Mouse (Mus musculus): ENCODE data around the gene Cfap65. TPM values are rescaled to one million over a fixed set of nuclear protein-coding genes. Genes with fewer than 3 reads are reported as not detected.

Gene Cfap65
- total and polyA plus RNA-seq, 3 experiments = 2.3 TPM; not detected in 2

GRCm38 (mm10) chr1:74926721-74927120 is 8.7 kb downstream of the Cfap65 start:
- H3K27ac ChIP-seq = no peak overlapping the region
- H3K4me1 ChIP-seq (ENCODE audit: control insufficient read depth, insufficient read depth, low read length) = no peaks in the 10 kb centered on the region
- WGBS = 29% methylated on average over 6 of the region's 6 CpGs
- no peak overlapping the region for H3K4me3 ChIP-seq
- 0 out of 2 replicates have a peak, but pooled peaks cover 2% of the 10 kb centered on the region for H3K27me3 ChIP-seq (ENCODE audit: control insufficient read depth, insufficient read depth, low read length)
- no peaks in the 10 kb centered on the region for H3K36me3 ChIP-seq (ENCODE audit: control insufficient read depth, insufficient read depth, low read length)
- DNase-seq = peak; percentile 30 to 57
- peak; percentile 98 for TF ChIP-seq CTCF (IDR thresholded peaks at IDR 0.05)
- TF ChIP-seq POLR2A (IDR thresholded peaks at IDR 0.05; ENCODE audit: insufficient read depth, low read depth, low read length) = no peak
- TF ChIP-seq EP300 (IDR thresholded peaks at IDR 0.05; ENCODE audit: insufficient read depth, low read depth, low read length) = no peak
- intact Hi-C loops (cut with DNase I) = loop anchor here (1.0 kb wide), 1 partner anchor 91 kb away; no protein-coding TSS in a partner anchor
- no peaks in the 10 kb centered on the region for H3K79me2 ChIP-seq (replicated peaks; ENCODE audit: control insufficient read depth, insufficient read depth, low read length)
- no peak overlapping the region for H3K9ac ChIP-seq (ENCODE audit: low read depth, low read length)

- no peak for DNase-seq
- Histone ChIP-seq H3K79me2 (replicated peaks; ENCODE audit: control insufficient read depth, insufficient read depth, low read length) (no peaks in the 10 kb centered on the region), H3K36me3 (ENCODE audit: control insufficient read depth, insufficient read depth, low read length) (no peaks in the 10 kb centered on the region), H3K27me3 (ENCODE audit: control insufficient read depth, insufficient read depth, low read length) (no peaks in the 10 kb centered on the region), H3K4me1 (ENCODE audit: control insufficient read depth, insufficient read depth, low read length) (no peaks in the 10 kb centered on the region), H3K9ac (ENCODE audit: low read depth, low read length) (no peak overlapping the region), H3K4me3 (no peak overlapping the region), H3K27ac (no peak overlapping the region)
- WGBS = 66% methylated on average over 4 of the region's 4 CpGs
- TF ChIP-seq POLR2A (IDR thresholded peaks at IDR 0.05; ENCODE audit: insufficient read depth, low read depth, low read length) = no peak
- peak; percentile 54 for TF ChIP-seq CTCF (IDR thresholded peaks at IDR 0.05)
- intact Hi-C loops (cut with DNase I) = no loop called here
Measured at GRCm38 (mm10) chr1:74924464-74924863, 10.9 kb downstream of the Cfap65 start.

DNA sequence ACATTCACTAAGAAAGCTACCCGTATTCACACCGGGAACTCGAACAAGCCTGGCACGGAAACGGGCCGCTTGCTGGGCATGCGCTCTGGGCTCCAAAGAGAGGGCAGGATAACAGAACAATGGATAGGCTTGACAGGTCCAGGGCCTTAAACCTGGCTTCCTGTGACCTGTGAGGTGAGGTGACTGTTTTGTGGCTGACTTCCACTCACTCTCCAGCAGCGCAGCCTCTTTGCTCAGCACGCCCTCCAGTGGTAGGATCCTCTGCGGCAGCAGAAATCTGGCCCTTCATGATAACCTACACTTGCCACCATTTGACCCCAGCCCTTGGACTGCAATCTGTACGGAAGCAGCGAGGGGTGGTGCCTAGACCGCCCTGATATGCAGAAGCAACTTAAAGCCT is 19.7 kb downstream of the Cfap65 start:
- Histone ChIP-seq H3K36me3 (ENCODE audit: control insufficient read depth, insufficient read depth, low read length) (no peaks in the 10 kb centered on the region), H3K27me3 (ENCODE audit: control insufficient read depth, insufficient read depth, low read length) (no peaks in the 10 kb centered on the region), H3K9ac (ENCODE audit: low read depth, low read length) (no peak overlapping the region), H3K27ac (no peak overlapping the region), H3K4me3 (no peak overlapping the region), H3K4me1 (ENCODE audit: control insufficient read depth, insufficient read depth, low read length) (no peaks in the 10 kb centered on the region), H3K79me2 (replicated peaks; ENCODE audit: control insufficient read depth, insufficient read depth, low read length) (no peaks in the 10 kb centered on the region)
- TF ChIP-seq CTCF (IDR thresholded peaks at IDR 0.05) = peak; percentile 17
- TF ChIP-seq EP300 (IDR thresholded peaks at IDR 0.05; ENCODE audit: insufficient read depth, low read depth, low read length) = no peak
- intact Hi-C loops (cut with DNase I) = no loop called here
- DNase-seq = no peak
- WGBS = 20% methylated on average over 13 of the region's 13 CpGs

- intact Hi-C loops (cut with DNase I) = no loop called here
- Histone ChIP-seq H3K9ac (ENCODE audit: low read depth, low read length) (no peak overlapping the region), H3K27ac (no peak overlapping the region), H3K4me3 (no peak overlapping the region), H3K4me1 (ENCODE audit: control insufficient read depth, insufficient read depth, low read length) (no peaks in the 10 kb centered on the region), H3K79me2 (replicated peaks; ENCODE audit: control insufficient read depth, insufficient read depth, low read length) (no peaks in the 10 kb centered on the region), H3K36me3 (ENCODE audit: control insufficient read depth, insufficient read depth, low read length) (no peaks in the 10 kb centered on the region), H3K27me3 (ENCODE audit: control insufficient read depth, insufficient read depth, low read length) (peaks cover 9% of the 10 kb centered on the region)
- TF ChIP-seq POLR2A (IDR thresholded peaks at IDR 0.05; ENCODE audit: insufficient read depth, low read depth, low read length) = no peak
- TF ChIP-seq CTCF (IDR thresholded peaks at IDR 0.05) = no peak
- TF ChIP-seq EP300 (IDR thresholded peaks at IDR 0.05; ENCODE audit: insufficient read depth, low read depth, low read length) = no peak
- no peak for DNase-seq
- 16% methylated on average over 6 of the region's 6 CpGs for WGBS
Measured at GRCm38 (mm10) chr1:74902191-74902590, 33.2 kb downstream of the Cfap65 start.

DNA sequence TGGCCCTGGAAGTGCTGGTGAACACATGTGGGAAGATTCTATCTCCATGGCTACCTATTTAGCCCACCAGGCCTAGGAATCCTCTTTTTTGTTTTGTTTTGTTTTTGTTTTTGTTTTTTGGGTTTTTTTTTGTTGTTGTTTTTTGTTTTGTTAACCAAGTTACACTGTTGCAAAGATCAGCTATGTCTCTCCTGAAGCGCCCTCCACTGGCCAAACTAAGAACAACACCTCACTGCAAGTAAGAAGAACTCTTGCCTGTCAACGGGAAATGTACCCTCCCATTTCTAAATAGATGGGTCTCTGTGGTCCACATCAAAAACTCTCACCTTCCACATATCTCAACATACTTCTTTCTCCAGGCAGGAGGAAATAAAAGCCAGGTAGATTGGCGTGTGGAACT is 33.7 kb downstream of the Cfap65 start:
- Histone ChIP-seq H3K27me3 (ENCODE audit: control insufficient read depth, insufficient read depth, low read length) (peaks cover 9% of the 10 kb centered on the region), H3K36me3 (ENCODE audit: control insufficient read depth, insufficient read depth, low read length) (no peaks in the 10 kb centered on the region), H3K9ac (ENCODE audit: low read depth, low read length) (no peak overlapping the region), H3K27ac (no peak overlapping the region), H3K4me1 (ENCODE audit: control insufficient read depth, insufficient read depth, low read length) (no peaks in the 10 kb centered on the region), H3K79me2 (replicated peaks; ENCODE audit: control insufficient read depth, insufficient read depth, low read length) (no peaks in the 10 kb centered on the region), H3K4me3 (no peak overlapping the region)
- 3% methylated on average over 3 of the region's 3 CpGs for WGBS
- intact Hi-C loops (cut with DNase I) = no loop called here
- DNase-seq = no peak
- TF ChIP-seq POLR2A (IDR thresholded peaks at IDR 0.05; ENCODE audit: insufficient read depth, low read depth, low read length) (no peak), CTCF (IDR thresholded peaks at IDR 0.05) (peak; percentile 72), EP300 (IDR thresholded peaks at IDR 0.05; ENCODE audit: insufficient read depth, low read depth, low read length) (no peak)

GRCm38 (mm10) chr1:74900341-74901285 is 34.8 kb downstream of the Cfap65 start:
- 3% methylated on average over 66 of the region's 66 CpGs for WGBS
- no peak overlapping the region for H3K9ac ChIP-seq (ENCODE audit: low read depth, low read length)
- TF ChIP-seq CTCF (IDR thresholded peaks at IDR 0.05) (no peak), POLR2A (IDR thresholded peaks at IDR 0.05; ENCODE audit: insufficient read depth, low read depth, low read length) (no peak), EP300 (IDR thresholded peaks at IDR 0.05; ENCODE audit: insufficient read depth, low read depth, low read length) (no peak)
- no peak for DNase-seq
- no peaks in the 10 kb centered on the region for H3K4me1 ChIP-seq (ENCODE audit: control insufficient read depth, insufficient read depth, low read length)
- no peak overlapping the region for H3K27ac ChIP-seq
- H3K79me2 ChIP-seq (replicated peaks; ENCODE audit: control insufficient read depth, insufficient read depth, low read length) = no peaks in the 10 kb centered on the region
- H3K4me3 ChIP-seq = no peak overlapping the region
- intact Hi-C loops (cut with DNase I) = no loop called here
- H3K36me3 ChIP-seq (ENCODE audit: control insufficient read depth, insufficient read depth, low read length) = no peaks in the 10 kb centered on the region
- H3K27me3 ChIP-seq (ENCODE audit: control insufficient read depth, insufficient read depth, low read length) = peaks cover 9% of the 10 kb centered on the region
